Mouse (Mus musculus) thymus, adult 2 months (tissue): ENCODE data around the gene Lmo2. TPM values are rescaled to one million over a fixed set of nuclear protein-coding genes. Genes with fewer than 3 reads are reported as not detected.

ENCODE experiments used
- DNase-seq: peaks from one replicate; pipeline ENCODE4 v3.0.0; 2021
- H3K27ac ChIP-seq: fragments of 200-500 bp; 2 replicates; pipeline ENCODE4 v1.5.1; 2012; ENCODE audit warnings: low read length, control low read depth; ENCODE audit not compliant: control insufficient read depth, insufficient read depth
- H3K27me3 ChIP-seq: fragments of 200-500 bp; 2 replicates; pipeline ENCODE4 v1.6.1; 2012; ENCODE audit warnings: mild to moderate bottlenecking, low read length, moderate library complexity, mixed read lengths; ENCODE audit not compliant: control insufficient read depth, insufficient read depth
- H3K36me3 ChIP-seq: fragments of 200-500 bp; 2 replicates; pipeline ENCODE4 v1.6.1; 2012; ENCODE audit warnings: mild to moderate bottlenecking, low read length, moderate library complexity; ENCODE audit not compliant: control insufficient read depth, insufficient read depth
- H3K4me1 ChIP-seq: fragments of 200-500 bp; replicated peaks from 2 replicates; pipeline ENCODE4 v1.6.1; 2012; ENCODE audit warnings: low read length; ENCODE audit not compliant: control insufficient read depth, insufficient read depth
- H3K4me3 ChIP-seq: fragments of 200-500 bp; 2 replicates; pipeline ENCODE4 v1.5.1; 2012; ENCODE audit warnings: mild to moderate bottlenecking, low read length, control low read depth, moderate library complexity; ENCODE audit not compliant: control insufficient read depth, insufficient read depth
- CTCF ChIP-seq: fragments of 200-500 bp; IDR thresholded peaks from 2 replicates; pipeline ENCODE4 v1.5.1; 2012; ENCODE audit warnings: mild to moderate bottlenecking, control low read depth, low read length, moderate library complexity, borderline replicate concordance; ENCODE audit not compliant: control insufficient read depth, poor library complexity, insufficient read depth; ENCODE audit errors: extremely low read depth
- POLR2A ChIP-seq: fragments of 200-500 bp; IDR thresholded peaks from 2 replicates; pipeline ENCODE4 v1.6.1; 2012; ENCODE audit warnings: mild to moderate bottlenecking, low read length, control low read depth, moderate library complexity; ENCODE audit not compliant: control insufficient read depth, poor library complexity, insufficient read depth; ENCODE audit errors: extremely low read depth
- WGBS: fragments of 180-500 bp; shearing (Covaris S2); methylation state at CpG from one replicate; pipeline ENCODE4 v1.1.7; 2018; 5-methylcytosine and 5-hydroxymethylcytosine counted together
- polyA plus RNA-seq: library from polyadenylated mRNA; depleted of rRNA; stranded (reverse); fragments of >200 nt; gene quantifications from 2 replicates; pipeline ENCODE4 v1.2.3, GENCODE M21; 2012

Gene Lmo2
- polyA plus RNA-seq, 1 experiment = 9.6 TPM

GRCm38 (mm10) chr2:103991303-103991702, 33.5 kb downstream of the Lmo2 start:
- no peak for DNase-seq
- TF ChIP-seq CTCF = no peak
- TF ChIP-seq POLR2A = no peak
- Histone ChIP-seq H3K27me3 (no peaks in the 10 kb centered on the region), H3K27ac (no peak overlapping the region), H3K4me1 (no peaks in the 10 kb centered on the region), H3K36me3 (no peaks in the 10 kb centered on the region), H3K4me3 (no peak overlapping the region)

DNA sequence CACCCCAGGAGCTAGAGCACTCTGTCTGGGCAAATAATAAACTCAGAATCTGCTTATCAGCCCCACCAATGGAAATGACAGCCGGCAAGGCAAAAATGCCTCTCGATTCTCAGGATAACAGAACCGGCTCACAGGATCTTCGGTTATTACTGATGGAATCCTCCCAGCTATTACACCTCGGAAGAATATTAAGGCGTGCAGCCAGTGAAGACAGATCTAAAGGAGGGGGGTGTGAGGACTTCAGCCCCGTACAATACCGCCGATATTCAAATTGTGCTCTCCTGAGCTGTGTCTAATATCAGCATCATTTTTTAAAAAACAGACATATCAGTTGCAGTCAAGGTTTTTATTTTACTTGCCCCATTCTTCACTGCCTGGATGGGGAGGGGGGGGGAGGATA, 34.4 kb downstream of the Lmo2 start:
- no peaks in the 10 kb centered on the region for H3K4me1 ChIP-seq
- no peak overlapping the region for H3K27ac ChIP-seq
- 93% methylated on average over 9 of the region's 9 CpGs for WGBS
- H3K4me3 ChIP-seq = no peak overlapping the region
- no peaks in the 10 kb centered on the region for H3K27me3 ChIP-seq
- no peaks in the 10 kb centered on the region for H3K36me3 ChIP-seq
- DNase-seq = no peak
- TF ChIP-seq CTCF (no peak), POLR2A (no peak)

DNA sequence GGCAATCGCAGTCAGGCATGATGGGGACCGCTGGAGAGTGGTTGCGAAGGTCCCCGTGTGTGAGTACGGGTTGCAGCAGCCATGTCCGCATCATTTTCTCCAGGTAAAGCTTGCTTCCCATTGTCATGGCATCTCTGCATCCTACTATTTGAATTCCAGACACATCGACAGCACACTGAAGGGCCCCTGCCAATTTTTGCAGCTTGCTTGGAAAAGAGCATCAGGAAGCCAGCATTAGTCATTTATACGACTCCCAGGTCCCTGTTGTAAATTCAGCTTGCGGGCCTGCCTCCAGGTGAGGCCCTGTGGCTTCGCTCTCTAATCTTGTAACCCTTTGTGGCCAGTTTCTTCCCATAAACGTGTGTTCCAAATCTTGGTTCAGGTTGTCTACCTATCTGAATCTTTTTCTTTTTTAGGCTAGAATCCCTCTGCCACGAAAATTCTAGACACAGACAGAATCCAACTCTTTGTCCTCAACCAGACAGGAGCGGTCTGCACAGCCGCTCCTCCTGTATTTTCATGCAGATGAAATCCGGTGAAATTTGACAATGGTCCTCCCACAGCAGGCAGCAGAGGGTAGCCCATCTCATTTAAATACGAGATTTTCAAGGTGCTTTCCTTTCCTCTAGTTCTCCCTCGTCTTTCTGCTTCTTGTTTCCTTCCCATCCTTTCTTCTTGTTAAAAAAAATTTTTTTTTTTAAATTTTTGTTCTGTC, 35.0 kb downstream of the Lmo2 start:
- WGBS = 88% methylated on average over 17 of the region's 17 CpGs
- H3K4me1 ChIP-seq = no peaks in the 10 kb centered on the region
- no peak for TF ChIP-seq CTCF
- no peak for TF ChIP-seq POLR2A

DNA sequence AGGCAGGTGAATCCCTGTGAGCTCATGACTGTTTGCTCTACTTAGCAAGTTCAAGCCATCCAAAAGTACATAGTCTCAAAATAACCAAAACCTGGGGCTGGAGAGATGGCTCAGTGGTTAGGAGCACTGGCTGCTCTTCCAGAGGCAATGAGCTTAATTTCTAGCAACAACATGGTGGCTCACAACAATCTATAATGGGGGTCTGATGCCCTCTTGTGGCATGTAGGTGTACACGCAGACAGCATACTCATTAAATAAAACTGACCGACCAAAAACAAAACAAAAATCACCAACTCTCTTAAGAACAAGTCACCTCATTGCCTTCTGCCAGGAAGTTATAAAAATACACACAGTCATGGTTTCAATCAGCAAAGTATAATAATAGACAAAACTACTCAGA, 43.3 kb downstream of the Lmo2 start:
- 7% methylated on average over 2 of the region's 2 CpGs for WGBS
- H3K4me1 ChIP-seq = no peaks in the 10 kb centered on the region
- no peak overlapping the region for H3K4me3 ChIP-seq
- TF ChIP-seq POLR2A (no peak), CTCF (no peak)
- H3K27ac ChIP-seq = no peak overlapping the region
- no peaks in the 10 kb centered on the region for H3K27me3 ChIP-seq
- no peaks in the 10 kb centered on the region for H3K36me3 ChIP-seq
- DNase-seq = no peak

More for the DNA sequence above, 35.0 kb downstream of the Lmo2 start:
- Histone ChIP-seq H3K36me3 (no peaks in the 10 kb centered on the region), H3K4me3 (no peak overlapping the region), H3K27me3 (no peaks in the 10 kb centered on the region), H3K27ac (no peak overlapping the region)
- no peak for DNase-seq

DNA sequence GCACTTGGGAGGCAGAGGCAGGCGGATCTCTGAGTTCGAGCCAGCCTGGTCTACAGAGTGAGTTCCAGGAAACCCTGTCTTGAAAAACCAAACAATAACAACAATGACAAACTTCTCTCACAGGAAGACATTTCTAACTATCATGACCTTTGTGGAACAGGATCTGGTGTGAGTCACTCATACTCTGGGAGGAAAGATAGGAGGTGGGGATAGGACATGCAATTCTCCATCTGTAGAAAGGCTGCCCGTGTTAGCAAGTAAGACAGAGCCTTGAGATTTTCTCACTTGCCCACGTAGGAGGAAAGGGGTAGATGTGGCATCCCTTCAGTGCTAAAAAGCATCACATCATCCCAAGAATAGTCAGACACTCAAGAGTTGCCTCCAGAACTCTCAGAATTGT, 44.1 kb downstream of the Lmo2 start:
- TF ChIP-seq CTCF (no peak), POLR2A (no peak)
- DNase-seq = no peak
- no peaks in the 10 kb centered on the region for H3K4me1 ChIP-seq
- no peaks in the 10 kb centered on the region for H3K27me3 ChIP-seq
- H3K4me3 ChIP-seq = no peak overlapping the region
- no peaks in the 10 kb centered on the region for H3K36me3 ChIP-seq
- 67% methylated on average over 4 of the region's 4 CpGs for whole genome bisulfite sequencing
- no peak overlapping the region for H3K27ac ChIP-seq

DNA sequence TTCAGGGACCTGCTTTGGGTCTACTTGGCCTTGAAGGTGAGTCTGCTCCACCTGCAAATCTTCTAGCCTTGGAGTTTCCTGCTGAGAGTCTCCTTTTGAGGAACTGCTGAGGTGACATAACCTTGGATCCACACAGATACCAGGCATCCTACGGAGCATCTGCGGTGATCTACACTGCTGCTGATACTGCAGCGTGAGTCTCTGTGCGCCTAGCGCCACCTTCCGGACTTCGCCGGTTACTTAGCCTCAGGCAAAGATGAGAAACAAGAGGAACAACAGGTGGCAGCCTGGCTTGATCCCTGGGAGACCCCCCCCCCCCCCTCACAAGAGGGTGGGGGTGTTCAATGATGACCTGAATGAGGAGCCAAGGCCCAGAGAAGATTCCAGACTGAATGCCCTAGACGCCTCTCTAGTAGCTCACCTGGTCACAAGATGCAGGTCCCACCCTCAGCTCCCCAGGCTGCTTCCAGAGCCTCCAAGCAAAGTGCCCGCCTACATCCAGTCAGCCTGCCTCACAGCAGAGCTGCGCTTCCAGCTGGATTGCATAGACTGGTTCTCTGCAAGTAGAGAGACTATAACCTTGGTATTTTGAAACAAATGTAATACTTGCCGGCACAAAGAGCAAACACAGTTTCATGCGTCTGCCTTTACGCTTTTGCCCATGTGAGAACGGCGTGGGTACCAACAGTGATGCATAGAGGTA, 45.1 kb downstream of the Lmo2 start:
- no peak overlapping the region for H3K4me3 ChIP-seq
- WGBS = 39% methylated on average over 16 of the region's 16 CpGs
- H3K4me1 ChIP-seq = no peaks in the 10 kb centered on the region

More for the DNA sequence above, 45.1 kb downstream of the Lmo2 start:
- peak; percentile 46 for DNase-seq
- TF ChIP-seq CTCF (peak; percentile 52; the same call in 1 of the 2 replicates), POLR2A (no peak)
- Histone ChIP-seq H3K27me3 (no peaks in the 10 kb centered on the region), H3K27ac (no peak overlapping the region), H3K36me3 (no peaks in the 10 kb centered on the region)
